Mouse (Mus musculus) v-Abl transformed pro-B cells (cell line): ENCODE measurements at regions not wholly inside any gene's neighbourhood (a gene's known extent, or its start where the extent isn't known, plus 50 kb on each side); places are given as distances from the start of the nearest gene placed in this dataset.

Experiments
- in situ Hi-C, 2 experiments: fragments of 400-800 bp; cut with MboI; formaldehyde crosslinking; loops; one replicate each; pipeline ENCODE4 v1.15.1; 2025; ENCODE audit not compliant: unreplicated experiment in 2 of 2

GRCm38 (mm10) chr2:133496389-133496788 is 55.6 kb upstream of the Bmp2 start:
- in situ Hi-C loops = no loop called here

DNA sequence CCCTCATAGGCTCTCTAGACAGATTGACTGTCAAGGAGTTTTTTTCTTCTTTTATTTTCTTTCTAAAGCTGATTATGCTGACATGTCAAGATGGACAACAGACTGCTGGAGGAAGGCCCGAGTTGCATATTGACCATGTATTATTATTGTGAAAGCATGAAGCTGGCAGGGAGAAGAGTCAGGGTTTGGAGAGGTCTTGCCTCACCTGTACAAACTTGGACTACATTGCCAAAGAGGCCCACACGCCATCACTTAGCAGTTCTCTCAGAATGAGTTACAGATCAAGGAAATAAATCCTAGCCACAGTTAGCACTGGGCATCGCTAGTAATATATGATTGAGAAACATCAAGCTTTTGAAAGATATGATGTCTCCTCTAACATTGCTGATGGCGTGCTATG is 54.9 kb upstream of the Bmp2 start:
- in situ Hi-C loops = no loop called here

- in situ Hi-C loops = no loop called here
These were observed 54.3 kb upstream of the Bmp2 start for GRCm38 (mm10) chr2:133497541-133498185.

DNA sequence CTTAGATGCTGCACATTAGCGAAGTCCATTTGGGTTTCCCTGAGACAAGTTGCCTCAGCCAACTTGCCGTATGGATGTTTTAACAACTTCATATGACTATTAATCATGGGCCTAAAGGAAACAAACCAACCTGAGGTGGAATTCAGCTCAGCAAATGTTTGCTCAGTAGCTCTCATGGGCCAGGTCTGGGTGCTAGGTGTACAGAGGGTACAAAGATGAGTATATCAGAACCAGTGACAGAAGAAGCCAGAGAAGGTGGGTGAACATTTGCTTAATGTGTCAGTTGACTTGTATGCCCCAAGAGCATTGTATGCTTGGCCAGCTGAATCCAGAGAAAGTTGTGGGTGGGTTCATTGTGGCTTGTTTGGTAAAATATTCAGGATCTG is 53.8 kb upstream of the Bmp2 start:
- in situ Hi-C loops = no loop called here

GRCm38 (mm10) chr2:133498717-133499143 is 53.2 kb upstream of the Bmp2 start:
- in situ Hi-C loops = no loop called here

DNA sequence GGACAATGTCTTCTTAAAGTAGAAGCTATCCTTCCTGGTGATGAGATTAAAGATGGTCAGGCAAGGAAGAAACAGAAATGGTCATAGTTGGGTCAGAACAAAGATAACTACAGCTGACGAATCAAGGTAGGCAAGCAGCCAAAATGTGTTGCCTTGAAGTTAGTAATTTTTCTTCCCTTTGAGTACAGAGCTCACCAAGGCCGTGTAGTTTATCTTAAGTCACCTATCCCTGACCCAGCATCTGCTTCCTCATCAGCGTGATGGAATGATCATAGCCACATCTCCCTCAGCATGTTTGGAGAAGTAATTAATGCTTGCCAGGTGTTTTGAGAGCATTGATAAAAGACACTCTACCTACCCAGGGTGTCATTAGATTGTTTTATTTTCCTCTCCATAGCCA is 52.1 kb upstream of the Bmp2 start:
- in situ Hi-C loops = no loop called here
